Mouse (Mus musculus): ENCODE measurements at regions not wholly inside any gene's neighbourhood (a gene's known extent, or its start where the extent isn't known, plus 50 kb on each side); places are given as distances from the start of the nearest gene placed in this dataset.

- ATAC-seq (replicated peaks; ENCODE audit: low FRiP score, poor library complexity, severe bottlenecking) = no peak
These were observed 54.5 kb upstream of the Meis1 start for GRCm38 (mm10) chr11:19073265-19073664.

GRCm38 (mm10) chr11:19073887-19074564, 55.2 kb upstream of the Meis1 start:
- ATAC-seq (replicated peaks; ENCODE audit: low FRiP score, poor library complexity, severe bottlenecking) = no peak

- ATAC-seq (replicated peaks; ENCODE audit: low FRiP score, poor library complexity, severe bottlenecking) = no peak
These were observed 72.5 kb upstream of the Meis1 start for GRCm38 (mm10) chr11:19091101-19091857.

GRCm38 (mm10) chr11:19092967-19093745, 74.4 kb upstream of the Meis1 start:
- no peak for ATAC-seq (replicated peaks; ENCODE audit: low FRiP score, poor library complexity, severe bottlenecking)

- ATAC-seq (replicated peaks; ENCODE audit: low FRiP score, poor library complexity, severe bottlenecking) = no peak
These were observed 75.0 kb upstream of the Meis1 start for GRCm38 (mm10) chr11:19093749-19094148.

- no peak for ATAC-seq (replicated peaks; ENCODE audit: low FRiP score, poor library complexity, severe bottlenecking)
These were observed 75.4 kb upstream of the Meis1 start for GRCm38 (mm10) chr11:19094183-19094582.

- no peak for ATAC-seq (replicated peaks; ENCODE audit: low FRiP score, poor library complexity, severe bottlenecking)
These were observed 84.3 kb upstream of the Meis1 start for GRCm38 (mm10) chr11:19102981-19103568.

GRCm38 (mm10) chr11:19107180-19107579, 88.4 kb upstream of the Meis1 start:
- ATAC-seq (replicated peaks; ENCODE audit: low FRiP score, poor library complexity, severe bottlenecking) = no peak

- no peak for ATAC-seq (replicated peaks; ENCODE audit: low FRiP score, poor library complexity, severe bottlenecking)
These were observed 90.3 kb upstream of the Meis1 start for GRCm38 (mm10) chr11:19109055-19109454.

GRCm38 (mm10) chr11:19111916-19112575, 93.3 kb upstream of the Meis1 start:
- ATAC-seq (replicated peaks; ENCODE audit: low FRiP score, poor library complexity, severe bottlenecking) = no peak

GRCm38 (mm10) chr11:19117121-19117520, 98.3 kb upstream of the Meis1 start:
- no peak for ATAC-seq (replicated peaks; ENCODE audit: low FRiP score, poor library complexity, severe bottlenecking)

GRCm38 (mm10) chr11:19118258-19118657, 99.5 kb upstream of the Meis1 start:
- ATAC-seq (replicated peaks; ENCODE audit: low FRiP score, poor library complexity, severe bottlenecking) = no peak

- no peak for ATAC-seq (replicated peaks; ENCODE audit: low FRiP score, poor library complexity, severe bottlenecking)
These were observed 101.4 kb upstream of the Meis1 start for GRCm38 (mm10) chr11:19119927-19120827.

GRCm38 (mm10) chr11:19120871-19121270, 102.1 kb upstream of the Meis1 start:
- no peak for ATAC-seq (replicated peaks; ENCODE audit: low FRiP score, poor library complexity, severe bottlenecking)

GRCm38 (mm10) chr11:19135375-19136050, 116.7 kb upstream of the Meis1 start:
- ATAC-seq (replicated peaks; ENCODE audit: low FRiP score, poor library complexity, severe bottlenecking) = no peak

GRCm38 (mm10) chr11:19138423-19138822, 119.6 kb upstream of the Meis1 start:
- no peak for ATAC-seq (replicated peaks; ENCODE audit: low FRiP score, poor library complexity, severe bottlenecking)

- no peak for ATAC-seq (replicated peaks; ENCODE audit: low FRiP score, poor library complexity, severe bottlenecking)
These were observed 120.0 kb upstream of the Meis1 start for GRCm38 (mm10) chr11:19138831-19139230.

- no peak for ATAC-seq (replicated peaks; ENCODE audit: low FRiP score, poor library complexity, severe bottlenecking)
These were observed 124.6 kb upstream of the Meis1 start for GRCm38 (mm10) chr11:19143267-19144000.

Measured in erythroblast, adult 5-6 weeks (primary cell).